Mouse (Mus musculus) cerebellum, adult 11-12 months (tissue): ENCODE results near the gene Vldlr.

ENCODE experiments used
- DNase-seq: peaks from one replicate; pipeline ENCODE4 v3.0.0; 2022

Vldlr gene

DNA sequence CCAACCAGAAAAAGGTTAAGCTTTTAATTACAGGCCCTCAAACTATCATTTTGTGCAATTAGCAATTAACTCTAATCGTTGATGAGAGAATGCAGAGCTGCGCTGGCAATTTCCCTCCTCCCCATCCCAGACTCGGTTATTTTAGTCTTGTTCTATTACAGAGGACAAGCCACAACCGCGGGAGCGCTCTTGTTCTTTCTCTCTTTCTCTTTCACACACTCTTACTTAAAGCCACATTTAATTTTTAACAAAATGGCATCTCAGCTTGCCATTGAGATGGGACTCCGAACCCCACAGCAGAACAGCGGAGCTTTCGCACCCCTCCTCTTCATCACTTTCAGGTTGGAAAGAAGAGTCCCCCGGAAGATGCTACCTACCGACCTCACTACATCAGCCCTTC, at the start of gene Vldlr:
TSS of gene Vldlr (plus strand) at position 167 of the 400 bp plus-strand sequence.
- DNase-seq, result no peak

DNA sequence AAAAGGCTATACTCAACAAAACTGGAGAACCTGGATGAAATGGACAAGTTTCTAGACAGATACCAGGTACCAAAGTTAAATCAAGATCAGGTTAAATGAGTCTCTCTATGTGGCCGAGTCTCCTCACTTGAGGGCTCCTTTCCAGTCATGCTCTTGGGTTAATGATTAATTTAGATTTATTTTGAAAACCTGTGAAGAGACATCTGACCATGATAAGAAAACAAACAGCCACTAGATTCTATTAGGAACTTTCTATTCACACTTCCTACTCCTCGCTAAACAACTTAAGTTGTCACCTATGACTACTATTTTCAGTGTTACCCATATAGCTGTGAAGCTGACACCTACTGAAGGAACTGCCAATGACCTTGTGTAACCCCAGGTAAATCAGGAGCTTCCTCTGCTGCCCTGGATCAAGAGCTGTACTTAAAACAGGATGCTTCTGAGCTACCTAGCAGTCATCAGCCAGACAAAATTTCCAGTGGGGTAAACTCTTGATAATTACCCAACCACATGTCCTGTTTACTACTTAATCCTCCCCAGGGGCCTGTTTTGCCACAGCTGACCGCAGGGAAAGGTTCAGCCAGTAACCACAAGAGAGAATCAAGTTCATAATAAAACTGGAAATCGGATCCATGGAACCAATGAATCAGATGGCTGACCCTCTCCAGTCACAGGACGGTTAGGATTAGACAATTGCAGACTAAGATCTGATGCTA, 48.5 kb upstream of the Vldlr start:
- DNase-seq, result no peak

DNA sequence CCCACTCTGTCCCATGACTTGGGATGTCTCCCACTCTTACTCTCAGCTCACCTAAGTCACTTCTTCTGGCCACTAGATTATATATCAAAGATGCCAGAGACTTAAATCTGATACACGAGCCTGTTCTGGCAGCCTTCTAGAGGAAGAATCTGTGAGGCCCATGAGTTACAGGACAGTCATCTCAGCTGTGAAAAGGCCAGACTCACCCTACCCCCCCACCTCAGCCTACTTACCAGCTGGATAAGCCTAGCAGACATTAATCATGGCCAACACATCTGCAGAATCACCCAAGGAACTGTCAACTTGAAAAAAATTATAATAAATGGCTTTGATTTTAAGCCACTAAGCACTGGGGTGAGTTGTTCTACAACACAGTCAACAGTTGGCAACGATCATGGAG, 42.4 kb upstream of the Vldlr start:
- DNase-seq, result no peak

DNA sequence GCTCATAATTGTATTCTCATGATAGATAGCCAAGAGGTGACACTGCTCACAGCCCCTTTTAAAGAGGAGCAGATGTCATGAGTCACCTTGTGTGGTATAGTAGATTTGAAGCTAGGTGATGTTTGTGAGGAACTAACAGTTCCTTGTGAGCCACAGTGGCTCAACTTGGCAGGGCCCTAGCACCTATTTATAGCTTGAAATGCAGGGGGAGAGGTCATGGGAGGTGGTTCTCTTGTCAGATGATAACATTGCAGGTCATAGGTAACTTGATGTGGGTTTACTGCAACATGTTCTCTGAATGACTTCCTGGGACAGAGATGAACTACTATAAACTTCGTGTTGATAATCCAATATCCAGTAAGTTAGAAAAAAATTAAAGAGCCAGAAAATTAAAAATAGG, 40.7 kb upstream of the Vldlr start:
- DNase-seq, result no peak

GRCm38 (mm10) chr19:27176558-27176957, 39.7 kb upstream of the Vldlr start:
- no peak for DNase-seq

GRCm38 (mm10) chr19:27178195-27178807, 38.0 kb upstream of the Vldlr start:
- no peak for DNase-seq

- no peak for DNase-seq
Observed at GRCm38 (mm10) chr19:27180351-27181122, 35.7 kb upstream of the Vldlr start.

- DNase-seq, result no peak
Observed at GRCm38 (mm10) chr19:27183511-27183910, 32.8 kb upstream of the Vldlr start.

DNA sequence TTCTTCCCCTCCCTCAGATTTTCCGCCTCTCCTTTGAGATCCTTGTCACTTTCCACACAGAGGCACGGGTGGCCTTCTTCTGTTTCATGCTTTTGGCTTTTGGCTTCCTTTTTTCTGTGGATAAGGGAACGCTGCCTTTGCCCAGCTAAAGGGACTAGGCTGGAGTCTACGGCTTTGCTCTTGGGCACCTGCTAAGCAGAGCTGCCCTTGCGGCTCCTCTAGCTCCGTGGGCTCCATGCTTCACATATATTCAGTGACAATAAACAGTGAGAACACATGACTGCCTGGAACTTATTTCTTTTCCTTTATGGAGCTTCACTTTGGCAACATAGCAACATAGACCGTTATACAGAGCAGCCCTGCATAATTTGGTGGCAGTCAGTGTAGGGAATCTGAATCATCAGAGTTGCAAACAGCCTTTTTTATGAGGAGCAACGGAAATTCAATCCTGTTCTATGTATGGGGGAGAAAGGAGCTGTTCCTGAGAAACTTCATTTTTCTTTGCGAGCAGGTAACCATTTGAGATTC, 12.5 kb upstream of the Vldlr start:
- no peak for DNase-seq

DNA sequence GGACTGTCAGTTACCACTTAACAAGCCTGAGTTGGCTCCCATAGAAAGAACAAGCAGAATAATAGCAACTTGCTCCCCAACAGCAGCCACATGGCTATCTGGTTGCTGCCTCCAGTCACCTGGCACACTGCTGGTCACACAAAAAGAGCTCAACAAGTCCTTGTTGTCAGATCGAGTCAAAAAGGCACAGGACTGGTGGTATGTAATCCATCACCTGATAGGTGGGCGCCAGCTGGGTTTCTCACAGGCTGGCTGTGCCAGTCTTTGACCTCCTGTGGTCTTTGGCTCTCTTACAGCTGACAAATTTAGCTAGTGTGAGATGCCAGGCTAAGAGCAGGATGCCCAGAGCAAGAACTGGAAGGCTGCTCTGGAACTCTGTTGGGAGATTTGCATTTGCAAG, 5.3 kb upstream of the Vldlr start:
- DNase-seq, result peak; percentile 57

GRCm38 (mm10) chr19:27215596-27215995, 688 bp upstream of the Vldlr start:
- no peak for DNase-seq

DNA sequence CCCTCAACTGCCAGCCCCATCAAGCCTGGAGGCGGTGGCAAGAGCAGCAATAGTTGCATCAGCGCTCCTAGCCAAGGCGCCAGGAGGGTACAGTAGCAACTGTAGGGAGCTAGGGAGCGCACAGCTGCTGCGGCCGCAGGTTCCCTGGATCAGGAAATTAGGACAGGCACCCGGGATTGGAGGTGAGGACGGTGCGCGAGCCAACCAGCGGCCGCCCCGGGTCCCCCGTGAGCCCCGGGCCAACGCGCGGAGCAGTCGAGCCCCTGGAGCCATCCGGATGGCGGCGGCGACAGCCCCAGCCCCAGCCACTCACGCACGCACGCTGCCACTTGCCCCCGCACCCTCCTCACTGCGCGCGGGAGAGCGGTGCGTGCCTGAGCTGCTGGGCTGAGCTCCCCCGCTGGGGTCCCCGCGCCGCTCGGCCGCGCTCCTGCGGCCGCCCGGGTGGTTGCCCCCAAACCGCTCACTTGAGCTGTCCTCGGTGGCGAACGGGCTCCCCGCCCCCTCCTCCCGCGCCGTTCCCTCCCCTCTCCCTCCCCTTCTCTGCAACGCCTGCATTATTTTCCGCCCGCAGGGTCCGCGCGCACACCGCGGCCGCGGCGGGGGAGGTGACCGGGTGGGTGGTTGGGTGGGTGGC, 601 bp downstream of the Vldlr start:
- peak; percentile 84 for DNase-seq

DNA sequence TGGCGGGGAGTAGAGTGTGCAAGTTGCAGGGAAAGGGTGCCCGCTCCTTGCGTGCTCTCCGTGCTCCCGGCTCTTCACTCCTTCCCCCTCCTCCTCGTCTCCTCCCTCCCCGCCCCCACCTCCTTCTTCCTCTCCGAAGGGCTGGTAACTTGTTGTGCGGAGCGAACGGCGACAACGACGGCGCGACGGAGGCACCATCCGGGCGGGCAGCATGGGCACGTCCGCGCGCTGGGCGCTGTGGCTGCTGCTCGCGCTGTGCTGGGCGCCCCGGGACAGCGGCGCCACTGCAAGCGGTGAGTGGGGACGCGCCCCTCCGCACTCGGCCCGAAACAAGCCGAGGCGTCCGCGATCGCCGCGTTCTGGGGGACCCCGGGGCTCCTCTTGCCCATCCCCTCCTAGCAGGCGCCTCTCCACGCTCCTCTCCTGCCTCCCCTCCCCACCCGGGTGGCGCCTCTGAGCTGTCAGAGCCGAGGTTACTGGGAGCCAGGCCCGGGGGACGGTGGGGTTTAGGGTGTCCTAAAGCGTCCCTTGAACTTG, 1.2 kb downstream of the Vldlr start:
- peak; percentile 73 for DNase-seq

DNA sequence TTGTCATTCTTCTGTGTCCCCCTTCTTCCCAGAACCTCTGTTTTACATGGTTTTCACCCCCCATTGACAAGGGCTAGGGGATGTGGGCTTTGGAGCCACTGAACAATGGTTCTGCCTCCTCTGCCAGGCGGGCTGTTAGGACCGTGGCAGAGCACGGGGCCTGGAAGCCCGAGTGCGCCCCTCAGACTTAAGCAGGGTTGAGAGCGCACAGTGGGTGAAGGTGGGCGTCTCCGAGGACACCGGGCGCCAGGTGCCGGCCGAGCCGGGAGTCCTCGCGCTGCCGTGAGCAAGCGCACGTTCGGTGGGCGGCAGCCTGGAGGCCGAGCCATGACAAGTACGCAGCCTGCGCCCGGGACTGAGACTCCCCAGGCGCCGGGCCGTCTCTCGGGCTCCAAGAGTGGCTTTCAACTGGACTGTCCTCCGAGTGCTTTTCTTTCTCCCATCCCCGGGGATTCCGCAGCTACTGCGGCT, 1.7 kb downstream of the Vldlr start:
- no peak for DNase-seq

DNA sequence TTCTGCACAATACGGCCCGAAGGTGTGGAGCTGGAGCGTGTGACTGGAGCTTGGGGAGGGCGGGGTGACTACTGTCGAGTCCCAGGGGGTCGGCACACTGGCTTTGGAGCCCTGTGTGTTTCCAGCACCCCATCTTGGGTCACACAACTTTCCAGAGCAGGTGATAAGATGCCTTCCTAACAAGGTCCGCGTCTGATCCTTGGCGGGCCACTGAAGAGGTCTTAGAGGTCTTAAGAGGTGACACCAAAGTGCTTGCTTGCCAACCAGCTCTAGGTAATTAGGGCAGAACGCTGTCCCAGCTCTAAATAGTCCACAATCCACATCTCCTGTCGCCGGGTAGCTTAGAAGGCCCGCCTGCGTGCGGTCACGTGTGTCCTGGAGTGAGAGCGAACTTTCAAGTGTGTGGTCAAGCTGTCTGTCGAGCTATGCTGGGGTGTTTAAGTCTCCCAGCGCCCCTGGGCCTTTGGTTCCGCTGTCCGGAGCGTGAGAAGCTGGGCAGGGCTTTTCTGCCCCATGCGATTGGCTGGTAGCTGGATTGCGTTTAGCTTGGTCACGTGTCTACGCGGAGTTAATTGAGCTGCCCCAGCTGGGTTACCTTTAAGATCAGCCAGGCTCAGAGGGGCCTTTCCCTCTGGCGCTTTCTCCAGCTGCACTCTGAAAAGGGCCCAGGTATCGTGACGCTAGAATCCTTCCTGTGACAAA, 2.4 kb downstream of the Vldlr start:
- peak; percentile 73 for DNase-seq

DNA sequence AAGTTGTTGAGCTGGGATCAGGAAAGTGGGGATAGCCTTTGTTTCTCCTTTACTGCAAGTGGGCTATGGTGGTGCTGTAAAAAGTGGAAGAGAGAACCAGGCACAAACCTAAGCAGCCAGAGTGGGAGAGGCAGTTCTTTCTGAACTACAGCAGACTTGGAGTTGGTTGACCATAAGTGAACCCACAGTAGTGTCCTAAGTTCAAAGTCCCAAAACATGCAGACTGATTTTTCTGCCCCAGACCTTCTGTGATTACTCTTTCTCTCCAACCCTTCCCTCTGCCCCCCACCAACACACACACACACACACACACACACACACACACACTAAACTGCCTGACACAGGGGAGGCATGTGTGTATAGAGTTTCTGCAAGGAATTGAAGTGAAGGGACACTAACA, 3.3 kb downstream of the Vldlr start:
- no peak for DNase-seq

GRCm38 (mm10) chr19:27223046-27223445, 6.8 kb downstream of the Vldlr start:
- DNase-seq, result peak; percentile 74

GRCm38 (mm10) chr19:27224356-27224755, 8.1 kb downstream of the Vldlr start:
- no peak for DNase-seq

- DNase-seq, result no peak
Observed at GRCm38 (mm10) chr19:27226626-27227025, 10.3 kb downstream of the Vldlr start.

DNA sequence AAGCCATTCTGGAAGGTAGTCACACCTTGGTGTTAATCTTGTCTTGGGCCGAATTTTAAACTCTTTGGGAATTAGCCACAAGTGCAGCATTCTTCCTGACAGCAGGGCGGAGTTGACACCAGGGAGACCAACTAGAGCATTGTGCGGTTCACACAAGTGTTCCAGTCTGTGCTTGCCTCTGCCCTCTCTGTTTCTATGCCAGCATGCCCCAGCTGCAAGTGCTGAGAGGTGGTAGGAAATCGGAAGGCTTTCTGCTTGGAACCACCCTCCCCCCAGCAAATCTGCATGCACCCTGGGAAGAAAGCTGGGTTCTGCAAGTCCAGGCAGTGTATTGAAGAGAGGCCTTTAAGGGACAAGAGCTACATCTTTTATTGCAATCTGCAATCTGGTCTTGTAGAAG, 10.8 kb downstream of the Vldlr start:
- DNase-seq, result peak; percentile 36

DNA sequence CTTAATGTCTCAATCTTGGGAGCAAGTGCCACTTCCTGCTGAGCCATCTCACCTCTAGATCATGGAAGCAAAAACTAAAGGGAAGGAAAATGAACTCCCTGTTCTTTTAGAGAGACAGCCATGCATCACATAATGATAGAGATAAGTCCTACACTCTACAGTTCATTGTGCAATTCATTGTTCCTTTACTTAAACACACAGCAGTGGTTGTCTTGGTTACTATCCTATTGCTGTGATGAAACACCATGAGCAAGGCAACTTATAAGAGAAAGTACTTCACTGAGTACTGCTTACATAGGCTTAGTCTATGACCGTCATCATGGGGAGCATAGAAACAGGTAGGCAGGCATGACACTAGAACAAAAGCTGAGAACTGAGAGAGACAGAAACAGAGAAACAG, 12.0 kb downstream of the Vldlr start:
- DNase-seq, result no peak

DNA sequence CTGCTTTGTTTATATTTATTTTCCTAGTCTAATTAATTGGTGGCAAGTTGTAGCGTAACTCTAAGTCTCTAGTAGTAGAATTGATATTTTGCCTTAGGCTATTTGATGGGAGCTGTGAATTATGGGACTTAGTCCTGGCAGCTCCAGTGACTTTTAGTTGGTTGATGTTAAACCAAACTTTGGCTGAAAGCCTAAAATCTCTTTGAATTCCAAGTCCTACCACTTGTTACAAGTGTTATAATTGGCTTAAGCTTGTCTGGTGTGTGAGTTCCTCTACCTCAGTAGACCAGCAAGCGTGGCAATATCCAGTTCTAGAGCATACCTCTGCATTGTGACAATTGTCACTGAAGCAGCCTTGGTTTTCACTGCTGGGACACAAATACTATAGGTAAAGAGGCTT, 17.1 kb downstream of the Vldlr start:
- DNase-seq, result no peak
